Mouse (Mus musculus) midbrain, embryonic 16.5 days (tissue): ENCODE data around the gene Gse1. TPM values are rescaled to one million over a fixed set of nuclear protein-coding genes. Genes with fewer than 3 reads are reported as not detected.

Experiments used
- ATAC-seq: fragments of 200-750 bp; cut with Nextera tagmentation; 2 replicates; pipeline ENCODE4 v1.8.0; 2017; ENCODE audit warnings: moderate TSS enrichment
- H3K27ac ChIP-seq: fragments of 300-500 bp; sonication (generic); 2 replicates; pipeline ENCODE4 v1.5.1; 2014; ENCODE audit warnings: mild to moderate bottlenecking, low read length, mixed read lengths
- H3K27me3 ChIP-seq: fragments of 300-500 bp; sonication (generic); 2 replicates; pipeline ENCODE4 v1.6.1; 2014; ENCODE audit warnings: low read depth, low read length, mixed read lengths; ENCODE audit not compliant: control insufficient read depth, insufficient read depth
- H3K36me3 ChIP-seq: fragments of 300-500 bp; sonication (generic); 2 replicates; pipeline ENCODE4 v1.6.1; 2014; ENCODE audit warnings: mild to moderate bottlenecking, low read length, moderate library complexity, mixed read lengths; ENCODE audit not compliant: control insufficient read depth, insufficient read depth
- H3K4me1 ChIP-seq: fragments of 300-500 bp; sonication (generic); 2 replicates; pipeline ENCODE4 v1.6.1; 2014; ENCODE audit warnings: mild to moderate bottlenecking, low read length, mixed read lengths; ENCODE audit not compliant: control insufficient read depth, insufficient read depth
- H3K4me2 ChIP-seq: fragments of 300-500 bp; sonication (generic); 2 replicates; pipeline ENCODE4 v1.6.1; 2014; ENCODE audit warnings: mild to moderate bottlenecking, low read length, mixed read lengths
- H3K4me3 ChIP-seq: fragments of 300-500 bp; sonication (generic); 2 replicates; pipeline ENCODE4 v1.5.1; 2014; ENCODE audit warnings: low read depth, mild to moderate bottlenecking, low read length, moderate library complexity, mixed read lengths
- H3K9ac ChIP-seq: fragments of 300-500 bp; sonication (generic); 2 replicates; pipeline ENCODE4 v1.6.1; 2014; ENCODE audit warnings: low read depth, low read length, mixed read lengths
- H3K9me3 ChIP-seq: fragments of 300-500 bp; sonication (generic); replicated peaks from 2 replicates; pipeline ENCODE4 v1.6.1; 2014; ENCODE audit warnings: mild to moderate bottlenecking, low read length, mixed read lengths; ENCODE audit not compliant: control insufficient read depth, poor library complexity, severe bottlenecking
- WGBS: fragments of 180-500 bp; shearing (Covaris S2); extraction: QIAGEN DNeasy Blood & Tissue Kit; methylation state at CpG from one replicate; pipeline ENCODE4 v1.1.7; 2014; 5-methylcytosine and 5-hydroxymethylcytosine counted together
- polyA plus RNA-seq: library from polyadenylated mRNA; unstranded; fragments of >200 nt; fragmentation: Nextera tagmentation; extraction: Ambion mirVana; gene quantifications from 2 replicates; pipeline ENCODE4 v1.2.1, GENCODE M21; 2015

Gse1 gene
- polyA plus RNA-seq, 1 experiment from 2014 or later, result 13.3 TPM

- no peak overlapping the region for H3K4me2 ChIP-seq
- H3K4me3 ChIP-seq, result no peak overlapping the region
- peaks cover 31% of the 10 kb centered on the region for H3K4me1 ChIP-seq
- H3K27me3 ChIP-seq, result no peaks in the 10 kb centered on the region
- no peaks in the 10 kb centered on the region for H3K9me3 ChIP-seq
- no peaks in the 10 kb centered on the region for H3K36me3 ChIP-seq
- H3K27ac ChIP-seq, result no peak overlapping the region
- 70% methylated on average over 7 of the region's 7 CpGs for WGBS
- ATAC-seq, result no peak
- H3K9ac ChIP-seq, result no peak overlapping the region
Observed at GRCm38 (mm10) chr8:120377803-120378189, 149.5 kb downstream of the Gse1 start.

- Histone ChIP-seq H3K9ac (no peak overlapping the region; the same call in 1 of the 2 replicates), H3K4me1 (peaks cover 35% of the 10 kb centered on the region), H3K4me3 (no peak overlapping the region), H3K36me3 (no peaks in the 10 kb centered on the region), H3K27me3 (no peaks in the 10 kb centered on the region), H3K4me2 (no peak overlapping the region), H3K9me3 (no peaks in the 10 kb centered on the region), H3K27ac (no peak overlapping the region)
- ATAC-seq, result no peak
- WGBS, result 42% methylated on average over 16 of the region's 16 CpGs
Observed at GRCm38 (mm10) chr8:120378306-120378705, 150.1 kb downstream of the Gse1 start.

- no peak overlapping the region for H3K4me2 ChIP-seq
- H3K4me1 ChIP-seq, result peaks cover 38% of the 10 kb centered on the region
- no peak for ATAC-seq
- no peaks in the 10 kb centered on the region for H3K27me3 ChIP-seq
- H3K9me3 ChIP-seq, result no peaks in the 10 kb centered on the region
- no peak overlapping the region for H3K27ac ChIP-seq
- no peak overlapping the region for H3K9ac ChIP-seq
- 35% methylated on average over 3 of the region's 3 CpGs for WGBS
- H3K4me3 ChIP-seq, result no peak overlapping the region
- no peaks in the 10 kb centered on the region for H3K36me3 ChIP-seq
Observed at GRCm38 (mm10) chr8:120379015-120379414, 150.8 kb downstream of the Gse1 start.

- Histone ChIP-seq H3K4me3 (no peak overlapping the region), H3K36me3 (no peaks in the 10 kb centered on the region), H3K9me3 (no peaks in the 10 kb centered on the region), H3K9ac (no peak overlapping the region), H3K27me3 (no peaks in the 10 kb centered on the region), H3K4me2 (no peak overlapping the region), H3K4me1 (peaks cover 30% of the 10 kb centered on the region), H3K27ac (peak overlapping the region; percentile 73)
- no peak; the same call in 1 of the 2 replicates for ATAC-seq
- WGBS, result 13% methylated on average over 4 of the region's 4 CpGs
Observed at GRCm38 (mm10) chr8:120381865-120382264, 153.6 kb downstream of the Gse1 start.

- ATAC-seq, result peak; percentile 83
- 44% methylated on average over 19 of the region's 19 CpGs for WGBS
- Histone ChIP-seq H3K27ac (peak overlapping the region; percentile 73), H3K36me3 (no peaks in the 10 kb centered on the region), H3K9me3 (no peaks in the 10 kb centered on the region), H3K4me3 (no peak overlapping the region), H3K4me2 (no peak overlapping the region), H3K4me1 (peaks cover 30% of the 10 kb centered on the region), H3K27me3 (no peaks in the 10 kb centered on the region), H3K9ac (no peak overlapping the region)
Observed at GRCm38 (mm10) chr8:120382436-120383203, 154.4 kb downstream of the Gse1 start.

- peak; percentile 8; the same call in 1 of the 2 replicates for ATAC-seq
- H3K36me3 ChIP-seq, result no peaks in the 10 kb centered on the region
- WGBS, result 74% methylated on average over 6 of the region's 6 CpGs
- H3K9ac ChIP-seq, result no peak overlapping the region
- no peaks in the 10 kb centered on the region for H3K27me3 ChIP-seq
- no peaks in the 10 kb centered on the region for H3K9me3 ChIP-seq
- H3K4me2 ChIP-seq, result no peak overlapping the region
- peaks cover 24% of the 10 kb centered on the region for H3K4me1 ChIP-seq
- H3K27ac ChIP-seq, result peak overlapping the region; percentile 73
- no peak overlapping the region for H3K4me3 ChIP-seq
Observed at GRCm38 (mm10) chr8:120383204-120383560, 154.9 kb downstream of the Gse1 start.

- no peak overlapping the region for H3K9ac ChIP-seq
- H3K27me3 ChIP-seq, result no peaks in the 10 kb centered on the region
- H3K4me2 ChIP-seq, result no peak overlapping the region
- peaks cover 20% of the 10 kb centered on the region for H3K4me1 ChIP-seq
- no peaks in the 10 kb centered on the region for H3K36me3 ChIP-seq
- H3K4me3 ChIP-seq, result no peak overlapping the region
- no peak for ATAC-seq
- WGBS, result 46% methylated on average over 6 of the region's 6 CpGs
- no peak overlapping the region; the same call in none of the 2 replicates for H3K27ac ChIP-seq
- H3K9me3 ChIP-seq, result no peaks in the 10 kb centered on the region
Observed at GRCm38 (mm10) chr8:120383713-120384112, 155.5 kb downstream of the Gse1 start.

GRCm38 (mm10) chr8:120384745-120385144, 156.5 kb downstream of the Gse1 start:
- Histone ChIP-seq H3K36me3 (no peaks in the 10 kb centered on the region), H3K4me3 (no peak overlapping the region), H3K27me3 (no peaks in the 10 kb centered on the region), H3K9me3 (no peaks in the 10 kb centered on the region), H3K27ac (no peak overlapping the region), H3K4me2 (no peak overlapping the region), H3K4me1 (peaks cover 20% of the 10 kb centered on the region), H3K9ac (no peak overlapping the region)
- no peak for ATAC-seq

- no peaks in the 10 kb centered on the region for H3K27me3 ChIP-seq
- no peak for ATAC-seq
- no peak overlapping the region for H3K4me3 ChIP-seq
- no peaks in the 10 kb centered on the region for H3K9me3 ChIP-seq
- H3K27ac ChIP-seq, result no peak overlapping the region
- 72% methylated on average over 6 of the region's 6 CpGs for WGBS
- H3K4me1 ChIP-seq, result peaks cover 9% of the 10 kb centered on the region; the same call in 1 of the 2 replicates
- no peaks in the 10 kb centered on the region for H3K36me3 ChIP-seq
- H3K4me2 ChIP-seq, result no peak overlapping the region
- H3K9ac ChIP-seq, result no peak overlapping the region
Observed at GRCm38 (mm10) chr8:120388246-120388645, 160.0 kb downstream of the Gse1 start.
